Mouse (Mus musculus) testis, adult 2 months (tissue): ENCODE results near the gene Cercam.

ENCODE experiments used
- CTCF ChIP-seq: fragments of 200-500 bp; IDR thresholded peaks from 2 replicates; pipeline ENCODE4 v1.5.1; 2012; ENCODE audit warnings: low read depth, mild to moderate bottlenecking, inconsistent platforms, low read length, moderate library complexity; ENCODE audit not compliant: control insufficient read depth, insufficient read depth, insufficient replicate concordance
- POLR2A ChIP-seq: fragments of 200-500 bp; IDR thresholded peaks from 2 replicates; pipeline ENCODE4 v1.6.1; 2012; ENCODE audit warnings: low read depth, mild to moderate bottlenecking, inconsistent platforms, low read length, moderate library complexity; ENCODE audit not compliant: control insufficient read depth

DNA sequence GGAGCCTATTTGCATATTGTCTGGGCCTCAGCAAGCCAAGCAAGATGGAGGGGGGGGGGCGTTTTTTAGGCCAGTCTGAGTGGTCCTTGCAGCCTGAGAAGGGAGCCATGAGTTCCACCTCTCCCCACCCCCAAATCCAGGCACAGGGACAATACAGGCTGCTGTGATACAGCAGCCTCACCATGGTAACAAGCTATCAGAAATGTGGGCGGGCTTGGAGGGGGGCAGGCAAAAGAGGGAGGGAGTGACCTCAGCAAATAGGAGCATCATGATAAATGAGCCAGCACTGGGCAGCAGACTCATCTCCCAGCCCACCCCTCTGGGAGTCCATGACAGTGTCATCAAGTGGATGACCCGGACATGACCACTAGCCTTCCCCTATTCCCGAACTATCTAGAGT lies 29.5 kb upstream of the Cercam start:
- no peak for TF ChIP-seq CTCF
- TF ChIP-seq POLR2A: no peak
